Mouse (Mus musculus): ENCODE results near the gene P2rx7.

GRCm38 (mm10) chr5:122672298-122672697 is 28.6 kb downstream of the P2rx7 start:
- no peak for TF ChIP-seq CTCF (IDR thresholded peaks at IDR 0.05; ENCODE audit: borderline replicate concordance, insufficient read depth, low read length)
- TF ChIP-seq POLR2A (IDR thresholded peaks at IDR 0.05; ENCODE audit: low read depth, low read length), result no peak
